Mouse (Mus musculus) mature B cell (primary cell): ENCODE results near the gene Txndc11.
"Not testable (repeated sequence)": the region's sequence is repeated elsewhere in the genome, so short reads cannot be mapped to it uniquely, and the experiment has no call there.

Experiments
- in situ Hi-C: fragments of 300-500 bp; cut with MboI; formaldehyde crosslinking; loops from 2 replicates; pipeline ENCODE4 v1.14.3; 2019

Gene Txndc11

GRCm38 (mm10) chr16:11134348-11135344 is at the start of gene Txndc11:
Txndc11 (minus strand) TSS chr16:11134650.
- in situ Hi-C loops, result no loop called here

GRCm38 (mm10) chr16:11177404-11177803 is 43.0 kb upstream of the Txndc11 start:
- in situ Hi-C loops, result no loop called here

- in situ Hi-C loops, result no loop called here
Measured at GRCm38 (mm10) chr16:11176884-11177244, 42.4 kb upstream of the Txndc11 start.

- in situ Hi-C loops, result no loop called here
Measured at GRCm38 (mm10) chr16:11176208-11176883, 41.9 kb upstream of the Txndc11 start, which contains the start of gene Zc3h7a. Zc3h7a (minus strand) TSS chr16:11176393.

GRCm38 (mm10) chr16:11175489-11176207 is 41.2 kb upstream of the Txndc11 start:
- in situ Hi-C loops, result no loop called here

- in situ Hi-C loops, result no loop called here
Measured at GRCm38 (mm10) chr16:11175100-11175488, 40.6 kb upstream of the Txndc11 start.

GRCm38 (mm10) chr16:11174671-11175081 is 40.2 kb upstream of the Txndc11 start:
- in situ Hi-C loops, result no loop called here

GRCm38 (mm10) chr16:11171679-11172078 is 37.2 kb upstream of the Txndc11 start:
- in situ Hi-C loops, result no loop called here

- in situ Hi-C loops, result no loop called here
Measured at GRCm38 (mm10) chr16:11166431-11166830, 32.0 kb upstream of the Txndc11 start.

- in situ Hi-C loops, result no loop called here
Measured at GRCm38 (mm10) chr16:11164695-11165255, 30.3 kb upstream of the Txndc11 start.

GRCm38 (mm10) chr16:11157721-11158120 is 23.3 kb upstream of the Txndc11 start:
- in situ Hi-C loops, result not testable (repeated sequence)

GRCm38 (mm10) chr16:11154500-11154899 is 20.1 kb upstream of the Txndc11 start:
- in situ Hi-C loops, result no loop called here

GRCm38 (mm10) chr16:11143706-11144483 is 9.4 kb upstream of the Txndc11 start:
- in situ Hi-C loops, result not testable (repeated sequence)

- in situ Hi-C loops, result no loop called here
Measured at GRCm38 (mm10) chr16:11133476-11134347, 738 bp downstream of the Txndc11 start.

GRCm38 (mm10) chr16:11132839-11133238 is 1.6 kb downstream of the Txndc11 start:
- in situ Hi-C loops, result no loop called here

- in situ Hi-C loops, result no loop called here
Measured at GRCm38 (mm10) chr16:11128301-11128700, 6.1 kb downstream of the Txndc11 start.

GRCm38 (mm10) chr16:11125371-11125770 is 9.1 kb downstream of the Txndc11 start:
- in situ Hi-C loops, result no loop called here

GRCm38 (mm10) chr16:11124110-11124509 is 10.3 kb downstream of the Txndc11 start:
- in situ Hi-C loops, result no loop called here

GRCm38 (mm10) chr16:11122625-11123024 is 11.8 kb downstream of the Txndc11 start:
- in situ Hi-C loops, result no loop called here

- in situ Hi-C loops, result no loop called here
Measured at GRCm38 (mm10) chr16:11109198-11109740, 25.2 kb downstream of the Txndc11 start.
